Mouse (Mus musculus): Measurements from ENCODE around the gene Pold4. TPM values are rescaled to one million over a fixed set of nuclear protein-coding genes. Genes with fewer than 3 reads are reported as not detected.

Gene Pold4
- polyA plus RNA-seq, 1 experiment = 40.1 TPM

DNA sequence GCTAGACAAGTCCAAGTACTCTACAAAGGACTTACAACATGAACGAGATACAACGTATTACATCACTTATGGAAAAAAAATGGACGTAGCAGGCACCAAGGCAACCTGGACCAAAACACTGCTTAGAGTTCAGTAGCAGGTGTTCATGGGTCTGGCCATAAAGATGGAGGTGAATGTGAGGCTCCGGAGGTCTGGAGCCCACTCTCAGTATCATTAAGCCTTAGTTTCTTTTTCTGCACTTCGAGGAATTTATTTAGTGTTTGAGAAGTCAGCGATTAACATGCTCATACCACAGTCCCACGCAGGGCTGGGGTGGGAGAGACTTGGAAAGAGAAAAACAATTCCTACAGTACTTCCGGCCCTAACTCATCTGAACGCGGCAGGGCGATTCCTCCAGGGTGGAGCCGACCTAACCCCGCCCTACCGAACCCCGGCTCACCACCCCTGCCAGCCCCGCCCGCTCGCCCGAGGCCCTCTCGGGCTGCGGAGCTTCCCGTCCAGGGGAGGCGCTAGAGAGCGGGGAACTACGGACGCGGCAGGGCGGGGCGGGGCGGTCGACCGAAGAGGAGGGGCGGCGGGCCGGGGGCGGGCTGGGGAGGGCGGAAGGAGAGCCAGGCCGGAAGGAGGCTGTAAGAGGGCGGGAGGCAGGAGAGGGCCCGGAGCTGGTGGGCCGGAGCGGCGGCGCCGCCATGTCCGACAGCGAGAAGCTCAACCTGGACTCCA lies 40.0 kb upstream of the Pold4 start, which contains the start of gene Ppp1ca:
Gene Ppp1ca, plus strand, starts transcription at position 538 of the 723 bp plus-strand sequence.
- TF ChIP-seq CTCF (IDR thresholded peaks at IDR 0.05; ENCODE audit: borderline replicate concordance, insufficient read depth, low read depth, low read length) = peak; percentile 60; the same call in 1 of the 2 replicates
- TF ChIP-seq POLR2A (IDR thresholded peaks at IDR 0.05; ENCODE audit: borderline replicate concordance, insufficient read depth, low read length) = peak; percentile 76

DNA sequence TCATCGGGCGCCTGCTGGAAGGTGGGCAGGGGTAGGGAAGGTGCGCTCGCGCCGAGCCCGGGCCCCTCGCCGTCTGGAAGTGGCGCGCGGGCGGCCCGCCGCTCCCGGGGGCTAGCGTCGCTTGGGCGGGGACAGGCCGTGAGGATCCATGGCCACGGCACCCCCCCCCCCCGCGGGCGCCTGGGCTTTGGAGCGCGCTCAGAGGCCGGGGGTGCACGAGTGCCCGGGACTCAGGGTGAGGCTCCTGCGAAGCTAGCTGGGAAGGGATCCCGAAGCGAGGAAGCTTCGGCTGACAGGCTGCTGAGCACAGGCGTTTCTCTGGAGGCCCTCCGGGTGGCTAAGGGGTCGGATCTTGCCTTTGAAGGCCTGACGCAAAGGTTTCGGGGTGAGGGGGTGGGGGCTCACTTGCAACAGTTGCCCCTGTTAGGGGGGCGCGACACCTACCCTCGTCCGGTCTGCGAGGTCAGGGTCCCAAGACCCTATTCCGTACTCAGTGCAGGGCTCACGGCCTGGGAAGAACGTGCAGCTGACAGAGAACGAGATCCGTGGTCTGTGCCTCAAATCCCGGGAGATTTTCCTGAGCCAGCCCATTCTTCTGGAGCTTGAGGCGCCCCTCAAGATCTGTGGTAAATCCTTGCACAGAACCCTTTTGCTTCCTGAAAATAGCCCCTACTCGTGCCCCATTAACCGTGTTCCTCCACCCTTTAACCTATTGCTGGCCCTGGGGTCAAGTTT lies 39.3 kb upstream of the Pold4 start:
- H3K4me1 ChIP-seq (ENCODE audit: control insufficient read depth, insufficient read depth, low read length) = peaks cover 38% of the 10 kb centered on the region
- no peaks in the 10 kb centered on the region for H3K27me3 ChIP-seq (ENCODE audit: control insufficient read depth, insufficient read depth, low read length)
- H3K27ac ChIP-seq (ENCODE audit: insufficient read depth, low read length) = peak overlapping the region; percentile 49
- peak overlapping the region; percentile 95 for H3K4me3 ChIP-seq (replicated peaks; ENCODE audit: insufficient read depth, low read depth, low read length)
- no peak for DNase-seq
- under 1% methylated on average over 52 of the region's 52 CpGs for WGBS
- TF ChIP-seq CTCF (IDR thresholded peaks at IDR 0.05; ENCODE audit: borderline replicate concordance, insufficient read depth, low read depth, low read length) (no peak), POLR2A (IDR thresholded peaks at IDR 0.05; ENCODE audit: borderline replicate concordance, insufficient read depth, low read length) (no peak)

More for the DNA sequence above, 40.0 kb upstream of the Pold4 start, which contains the start of gene Ppp1ca:
- Histone ChIP-seq H3K27me3 (ENCODE audit: control insufficient read depth, insufficient read depth, low read length) (no peaks in the 10 kb centered on the region), H3K4me1 (ENCODE audit: control insufficient read depth, insufficient read depth, low read length) (peaks cover 33% of the 10 kb centered on the region), H3K4me3 (replicated peaks; ENCODE audit: insufficient read depth, low read depth, low read length) (peak within 1 kb of the TSS; percentile 95), H3K27ac (ENCODE audit: insufficient read depth, low read length) (peak within 1 kb of the TSS; percentile 49)
- 3% methylated on average over 38 of the region's 47 CpGs for WGBS
- DNase-seq = peak; percentile 94 to 95

GRCm38 (mm10) chr19:4193129-4193528 lies 38.6 kb upstream of the Pold4 start:
- 8% methylated on average over 6 of the region's 6 CpGs for WGBS
- Histone ChIP-seq H3K27me3 (ENCODE audit: control insufficient read depth, insufficient read depth, low read length) (no peaks in the 10 kb centered on the region), H3K4me1 (ENCODE audit: control insufficient read depth, insufficient read depth, low read length) (peaks cover 40% of the 10 kb centered on the region), H3K27ac (ENCODE audit: insufficient read depth, low read length) (peak overlapping the region; percentile 49; the same call in 1 of the 2 replicates), H3K4me3 (replicated peaks; ENCODE audit: insufficient read depth, low read depth, low read length) (peak overlapping the region; percentile 95)
- TF ChIP-seq POLR2A (IDR thresholded peaks at IDR 0.05; ENCODE audit: borderline replicate concordance, insufficient read depth, low read length) (no peak), CTCF (IDR thresholded peaks at IDR 0.05; ENCODE audit: borderline replicate concordance, insufficient read depth, low read depth, low read length) (no peak)
- no peak for DNase-seq

GRCm38 (mm10) chr19:4194021-4194724 lies 37.5 kb upstream of the Pold4 start:
- 34% methylated on average over 8 of the region's 8 CpGs for WGBS
- H3K4me1 ChIP-seq (ENCODE audit: control insufficient read depth, insufficient read depth, low read length) = peaks cover 40% of the 10 kb centered on the region
- H3K27ac ChIP-seq (ENCODE audit: insufficient read depth, low read length) = peak overlapping the region; percentile 13; the same call in 1 of the 2 replicates
- no peak for TF ChIP-seq CTCF (IDR thresholded peaks at IDR 0.05; ENCODE audit: borderline replicate concordance, insufficient read depth, low read depth, low read length)
- no peak for TF ChIP-seq POLR2A (IDR thresholded peaks at IDR 0.05; ENCODE audit: borderline replicate concordance, insufficient read depth, low read length)
- no peaks in the 10 kb centered on the region for H3K27me3 ChIP-seq (ENCODE audit: control insufficient read depth, insufficient read depth, low read length)
- H3K4me3 ChIP-seq (replicated peaks; ENCODE audit: insufficient read depth, low read depth, low read length) = no peak overlapping the region
- no peak for DNase-seq

DNA sequence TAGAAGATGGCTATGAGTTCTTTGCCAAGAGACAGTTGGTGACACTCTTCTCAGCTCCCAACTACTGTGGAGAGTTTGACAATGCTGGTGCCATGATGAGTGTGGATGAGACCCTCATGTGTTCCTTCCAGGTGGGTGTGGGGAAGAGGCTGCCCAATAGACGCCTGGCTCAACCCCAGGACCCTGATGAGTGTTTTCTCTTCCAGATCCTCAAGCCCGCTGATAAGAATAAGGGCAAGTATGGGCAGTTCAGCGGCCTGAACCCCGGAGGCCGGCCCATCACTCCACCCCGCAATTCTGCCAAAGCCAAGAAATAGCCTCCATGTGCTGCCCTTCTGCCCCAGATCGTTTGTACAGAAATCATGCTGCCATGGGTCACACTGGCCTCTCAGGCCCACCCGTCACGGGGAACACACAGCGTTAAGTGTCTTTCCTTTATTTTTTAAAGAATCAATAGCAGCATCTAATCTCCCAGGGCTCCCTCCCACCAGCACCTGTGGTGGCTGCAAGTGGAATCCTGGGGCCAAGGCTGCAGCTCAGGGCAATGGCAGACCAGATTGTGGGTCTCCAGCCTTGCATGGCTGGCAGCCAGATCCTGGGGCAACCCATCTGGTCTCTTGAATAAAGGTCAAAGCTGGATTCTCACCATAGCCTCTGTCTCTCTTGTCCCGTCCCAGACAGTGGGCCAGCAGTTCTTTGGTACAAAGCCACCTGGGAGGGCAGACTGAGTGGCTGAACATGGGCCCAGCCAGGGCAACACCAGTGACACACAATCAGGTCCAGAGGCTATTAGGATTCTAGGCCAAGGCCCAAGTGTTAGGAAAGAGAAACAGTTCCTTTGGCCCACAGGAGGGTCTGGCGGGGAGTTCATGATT lies 36.7 kb upstream of the Pold4 start:
- 9% methylated on average over 12 of the region's 12 CpGs for WGBS
- H3K27ac ChIP-seq (ENCODE audit: insufficient read depth, low read length) = peak overlapping the region; percentile 77
- H3K4me3 ChIP-seq (replicated peaks; ENCODE audit: insufficient read depth, low read depth, low read length) = no peak overlapping the region
- peaks cover 40% of the 10 kb centered on the region for H3K4me1 ChIP-seq (ENCODE audit: control insufficient read depth, insufficient read depth, low read length)
- no peaks in the 10 kb centered on the region for H3K27me3 ChIP-seq (ENCODE audit: control insufficient read depth, insufficient read depth, low read length)
- TF ChIP-seq POLR2A (IDR thresholded peaks at IDR 0.05; ENCODE audit: borderline replicate concordance, insufficient read depth, low read length) (no peak), CTCF (IDR thresholded peaks at IDR 0.05; ENCODE audit: borderline replicate concordance, insufficient read depth, low read depth, low read length) (no peak)
- DNase-seq = peak; percentile 89 to 91

- 22% methylated on average over 2 of the region's 2 CpGs for WGBS
- DNase-seq = no peak
- Histone ChIP-seq H3K4me1 (ENCODE audit: control insufficient read depth, insufficient read depth, low read length) (peaks cover 47% of the 10 kb centered on the region), H3K4me3 (replicated peaks; ENCODE audit: insufficient read depth, low read depth, low read length) (no peak overlapping the region), H3K27ac (ENCODE audit: insufficient read depth, low read length) (peak overlapping the region; percentile 44), H3K27me3 (ENCODE audit: control insufficient read depth, insufficient read depth, low read length) (no peaks in the 10 kb centered on the region)
- no peak for TF ChIP-seq POLR2A (IDR thresholded peaks at IDR 0.05; ENCODE audit: borderline replicate concordance, insufficient read depth, low read length)
- no peak for TF ChIP-seq CTCF (IDR thresholded peaks at IDR 0.05; ENCODE audit: borderline replicate concordance, insufficient read depth, low read depth, low read length)
Measured at GRCm38 (mm10) chr19:4196048-4196447, 35.7 kb upstream of the Pold4 start.

Data from cerebellum, adult 2 months (tissue).